Comparison of ENCODE assay signal across 26 mouse cellular contexts in genomic region chr3:106126999-106127398, GRCm38 (mm10). TPM values are rescaled to one million over a fixed set of nuclear protein-coding genes. Genes with fewer than 3 reads are reported as not detected.
DNase-seq lines count a peak whose midpoint lies in the region; ATAC-seq and TF ChIP-seq lines count a peak whose summit lies in the region.
"Had no signal": no experiment of that assay in that cellular context is flagged by ENCODE, and none has a peak within 500 bp of the region (broad histone marks: within the 10 kb centered on the region; RNA-seq: fewer than 3 reads in every experiment).

No protein-coding gene starts in this region.

- ATAC-seq in stomach, embryonic 15.5 days (ENCODE audit: insufficient read depth, low FRiP score, low read depth): 0 out of 2 replicates have a peak, but pooled peaks have one; percentile 58
- ATAC-seq in stomach, postnatal 0 days (ENCODE audit: low FRiP score, low TSS enrichment): 0 out of 2 replicates have a peak, but pooled peaks have one; percentile 15
- ATAC-seq: activated CD4-positive, CD25-positive, alpha-beta regulatory T cell, adult 4 months; CD4-positive, CD25-positive, alpha-beta regulatory T cell, adult 4 months; Patski had no signal

- H3K36me3 ChIP-seq in stomach, embryonic 15.5 days: no peaks in the 10 kb centered on the region
- H3K36me3 ChIP-seq in stomach, postnatal 0 days (ENCODE audit: control insufficient read depth, insufficient read depth, low read length): no peaks in the 10 kb centered on the region
- H3K36me3 ChIP-seq: G1E had no signal

- H3K27me3 ChIP-seq in stomach, embryonic 15.5 days (replicated peaks): no peaks in the 10 kb centered on the region
- no peaks in the 10 kb centered on the region for H3K27me3 ChIP-seq in stomach, postnatal 0 days (ENCODE audit: control insufficient read depth, insufficient read depth, low read length)
- H3K27me3 ChIP-seq: CH12.LX, Patski had no signal

- no peak overlapping the region for H3K9ac ChIP-seq in stomach, embryonic 15.5 days
- no peak overlapping the region for H3K9ac ChIP-seq in stomach, postnatal 0 days (ENCODE audit: low read length)

- no peak overlapping the region for H3K27ac ChIP-seq in stomach, embryonic 15.5 days
- H3K27ac ChIP-seq in stomach, postnatal 0 days (replicated peaks): no peak overlapping the region

- no peak overlapping the region for H3K4me2 ChIP-seq in stomach, embryonic 15.5 days
- H3K4me2 ChIP-seq in stomach, postnatal 0 days (replicated peaks; ENCODE audit: low read depth): no peak overlapping the region

- H3K4me3 ChIP-seq in stomach, embryonic 15.5 days (replicated peaks): no peak overlapping the region
- no peak overlapping the region for H3K4me3 ChIP-seq in stomach, postnatal 0 days (ENCODE audit: low read depth, low read length)

- peak; percentile 75 for DNase-seq in heart, adult 11 months
- DNase-seq in heart, adult 8-10 months (ENCODE audit: low spot score): no peak
- no peak for DNase-seq in stomach, postnatal 0 days (ENCODE audit: low spot score)
- no peak for DNase-seq in spleen, postnatal 4 days (ENCODE audit: low spot score in 2 of 2)
- DNase-seq in right cerebral cortex, adult 2 months (ENCODE audit: low spot score in 2 of 2): no peak
- DNase-seq: adrenal gland, adult 2 months; adrenal gland, adult 8-10 months; adrenal gland, postnatal 10 days; adrenal gland, postnatal 14 days; adrenal gland, postnatal 25 days; adrenal gland, postnatal 36 days; B cell, adult 2 months; cerebellum, adult 11 months; cerebellum, adult 11-12 months; cerebellum, adult 18-20 months had no signal

- no peaks in the 10 kb centered on the region for H3K4me1 ChIP-seq in stomach, embryonic 15.5 days
- no peaks in the 10 kb centered on the region for H3K4me1 ChIP-seq in stomach, postnatal 0 days (replicated peaks; ENCODE audit: control insufficient read depth, insufficient read depth)

- TF ChIP-seq EP300 in stomach, postnatal 0 days (optimal IDR thresholded peaks at IDR 0.05): no peak

- no peaks in the 10 kb centered on the region for H3K9me3 ChIP-seq in stomach, embryonic 15.5 days
- H3K9me3 ChIP-seq in stomach, postnatal 0 days (ENCODE audit: control insufficient read depth, low read length): 0 out of 2 replicates have a peak, but pooled peaks cover 5% of the 10 kb centered on the region
- H3K9me3 ChIP-seq: G1E had no signal

- no peak for TF ChIP-seq CTCF in stomach, postnatal 0 days (IDR thresholded peaks at IDR 0.05; ENCODE audit: low read depth)

RNA-seq across cellular contexts. Expression of gene Chia1, which starts 14.0 kb away (rescaled TPM):
- not detected for total RNA-seq in heart, adult 8-10 months (2022)
- 0.10 and 0.24 TPM in 2 replicates for polyA plus RNA-seq in stomach, embryonic 15.5 days (2015; fragmentation: Nextera tagmentation; extraction: Ambion mirVana)
- 1.5 and 1.9 TPM in 2 replicates for polyA plus RNA-seq in stomach, postnatal 0 days (2015; fragmentation: Nextera tagmentation; extraction: Ambion mirVana)
- total RNA-seq: adrenal gland, adult 18-20 months; adrenal gland, adult 2 months; adrenal gland, adult 8-10 months; adrenal gland, postnatal 10 days; adrenal gland, postnatal 14 days; adrenal gland, postnatal 25 days; adrenal gland, postnatal 36 days; adrenal gland, postnatal 4 days; ES-E14; G1E; MEL had no signal
- polyA plus RNA-seq: adrenal gland, adult 2 months; C2C12; CD4-positive, CD25-positive, alpha-beta regulatory T cell, adult 4 months; G1E; Patski had no signal

RNA-seq across cellular contexts. Expression of gene Chil3, which starts 40.4 kb away (rescaled TPM):
- 10 to 100 TPM in 1 of 4 experiments, under 1 TPM in 1, not detected in 2; 0.34 to 91.4 TPM for total RNA-seq in heart, adult 8-10 months (2022)
- polyA plus RNA-seq in stomach, embryonic 15.5 days (2015; fragmentation: Nextera tagmentation; extraction: Ambion mirVana): 1.0 and 1.3 TPM in 2 replicates
- 0.24 and 0.39 TPM in 2 replicates for polyA plus RNA-seq in stomach, postnatal 0 days (2015; fragmentation: Nextera tagmentation; extraction: Ambion mirVana)
- total RNA-seq: adrenal gland, postnatal 25 days; adrenal gland, postnatal 36 days; CH12.LX; ES-E14; G1E; MEL had no signal
- polyA plus RNA-seq: C2C12; CD4-positive, CD25-positive, alpha-beta regulatory T cell, adult 4 months; G1E; Patski had no signal
